Mouse (Mus musculus): Measurements from ENCODE around the gene Lamb3.

DNA sequence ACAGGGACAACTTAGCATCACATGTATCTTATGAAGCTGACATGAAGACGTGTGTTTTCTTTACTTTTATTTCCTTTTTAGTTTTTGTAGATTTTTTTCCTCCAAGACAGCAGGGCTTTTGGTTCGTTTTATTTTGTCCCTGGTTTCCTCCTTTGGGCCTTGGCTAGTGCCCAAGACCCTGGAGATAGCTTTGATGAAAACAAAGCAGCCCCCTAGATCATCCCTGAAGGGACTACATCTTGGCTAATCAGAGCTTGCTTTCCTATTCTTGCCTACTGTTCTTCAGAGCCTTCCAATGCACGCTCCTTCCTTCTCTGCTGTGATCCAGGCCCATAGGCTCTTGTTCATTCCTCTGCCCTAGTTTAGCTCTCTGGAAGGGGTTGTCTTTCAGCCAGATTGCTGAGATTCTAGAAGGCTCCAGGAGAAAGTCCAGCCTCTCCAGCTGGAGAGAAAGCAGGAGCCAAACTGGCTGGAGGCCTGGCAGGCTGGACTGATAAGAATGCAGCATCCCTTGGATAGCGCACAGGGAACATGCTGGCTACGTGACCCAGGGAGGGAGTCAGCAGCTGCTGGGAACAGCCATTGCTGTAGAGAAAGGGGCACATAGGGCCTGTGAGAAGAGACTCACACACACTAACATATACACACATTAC lies 108.3 kb downstream of the Lamb3 start:
- TF ChIP-seq CTCF (IDR thresholded peaks at IDR 0.05; ENCODE audit: low read depth, low read length) (no peak), POLR2A (IDR thresholded peaks at IDR 0.05; ENCODE audit: extremely low read depth, insufficient read depth, low read length) (no peak)

All from liver, adult 2 months (tissue).